Mouse (Mus musculus) erythroblast, embryonic 14.5 days (primary cell): ENCODE results near the gene Ddx6.

Experiments
- GATA1 ChIP-seq: IDR thresholded peaks from 2 replicates; pipeline ENCODE4 v1.6.1; 2012; ENCODE audit warnings: low read length, inconsistent platforms, mixed read lengths
- TAL1 ChIP-seq: IDR thresholded peaks from 3 replicates; pipeline ENCODE4 v1.6.1; 2012; ENCODE audit warnings: low read length, inconsistent platforms, mixed read lengths

GRCm38 (mm10) chr9:44647026-44647425 lies 42.3 kb downstream of the Ddx6 start:
- TF ChIP-seq GATA1 (no peak), TAL1 (no peak)
